Mouse (Mus musculus): ENCODE measurements at regions not wholly inside any gene's neighbourhood (a gene's known extent, or its start where the extent isn't known, plus 50 kb on each side); places are given as distances from the start of the nearest gene placed in this dataset.

DNA sequence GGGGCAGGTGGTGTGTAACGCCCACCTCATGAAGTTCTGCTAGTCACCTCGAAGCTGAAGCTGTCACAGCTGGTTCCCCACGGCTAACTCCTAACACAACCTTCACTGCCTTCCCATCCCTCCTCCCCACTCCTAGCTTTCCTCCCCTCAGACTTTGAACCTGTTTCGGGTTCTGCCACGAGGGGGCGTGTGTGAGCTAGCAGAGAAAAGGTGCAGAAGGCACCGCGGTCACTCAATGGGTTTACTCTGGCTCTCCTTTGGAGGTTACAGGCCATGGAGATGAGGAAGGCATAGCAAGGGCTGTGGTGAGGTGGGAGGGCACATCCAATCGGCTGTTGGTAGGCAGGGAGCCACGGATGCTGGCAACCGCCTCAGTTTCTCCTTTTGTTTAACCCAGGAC, 437.3 kb downstream of the Ptpru start:
- Histone ChIP-seq H3K27ac (replicated peaks; ENCODE audit: low read depth, low read length) (no peak overlapping the region), H3K9me3 (ENCODE audit: control insufficient read depth, low read length) (no peaks in the 10 kb centered on the region), H3K4me3 (replicated peaks; ENCODE audit: low read length) (no peak overlapping the region), H3K4me1 (ENCODE audit: control insufficient read depth, insufficient read depth, low read length) (peaks cover 3% of the 10 kb centered on the region; the same call in 1 of the 2 replicates), H3K4me2 (replicated peaks; ENCODE audit: low read depth, low read length, severe bottlenecking) (no peak overlapping the region), H3K27me3 (ENCODE audit: control insufficient read depth, insufficient read depth, low read length) (no peaks in the 10 kb centered on the region), H3K9ac (ENCODE audit: low read depth, low read length, severe bottlenecking) (no peak overlapping the region), H3K36me3 (ENCODE audit: control insufficient read depth, insufficient read depth, low read length) (no peaks in the 10 kb centered on the region)
- ATAC-seq (ENCODE audit: low FRiP score, low read depth) = no peak
- no peak for TF ChIP-seq POLR2A (IDR thresholded peaks at IDR 0.05; ENCODE audit: borderline replicate concordance, extremely low read depth, insufficient read depth, insufficient read length)
- no peak for DNase-seq (ENCODE audit: low spot score)
- 19% methylated on average over 11 of the region's 11 CpGs for WGBS

DNA sequence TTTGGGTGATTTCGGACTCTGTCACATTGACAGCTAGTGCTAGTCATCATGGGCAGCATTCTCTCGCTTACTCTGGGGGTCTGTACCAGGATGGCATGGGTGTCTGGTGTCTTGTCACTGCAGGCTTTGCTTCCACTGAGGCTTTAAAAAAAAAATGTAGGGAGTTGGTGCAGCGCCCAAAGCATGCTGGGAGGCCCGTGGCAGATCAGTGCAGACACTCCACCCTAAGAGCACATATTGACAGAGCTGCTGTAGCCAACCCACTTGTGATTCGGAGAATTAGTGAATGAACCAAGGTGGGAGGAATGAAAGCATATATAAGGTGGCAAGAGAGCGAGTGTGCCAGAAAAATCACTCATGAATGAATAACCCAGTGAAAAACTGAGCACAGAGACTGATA, 436.8 kb downstream of the Ptpru start:
- Histone ChIP-seq H3K9me3 (ENCODE audit: control insufficient read depth, low read length) (no peaks in the 10 kb centered on the region), H3K4me2 (replicated peaks; ENCODE audit: low read depth, low read length, severe bottlenecking) (no peak overlapping the region), H3K27ac (replicated peaks; ENCODE audit: low read depth, low read length) (no peak overlapping the region), H3K27me3 (ENCODE audit: control insufficient read depth, insufficient read depth, low read length) (no peaks in the 10 kb centered on the region), H3K36me3 (ENCODE audit: control insufficient read depth, insufficient read depth, low read length) (no peaks in the 10 kb centered on the region), H3K4me1 (ENCODE audit: control insufficient read depth, insufficient read depth, low read length) (peaks cover 3% of the 10 kb centered on the region; the same call in 1 of the 2 replicates), H3K4me3 (replicated peaks; ENCODE audit: low read length) (no peak overlapping the region), H3K9ac (ENCODE audit: low read depth, low read length, severe bottlenecking) (no peak overlapping the region)
- WGBS = 90% methylated on average over 6 of the region's 6 CpGs
- no peak for TF ChIP-seq POLR2A (IDR thresholded peaks at IDR 0.05; ENCODE audit: borderline replicate concordance, extremely low read depth, insufficient read depth, insufficient read length)
- ATAC-seq (ENCODE audit: low FRiP score, low read depth) (no peak), DNase-seq (ENCODE audit: low spot score) (no peak)

DNA sequence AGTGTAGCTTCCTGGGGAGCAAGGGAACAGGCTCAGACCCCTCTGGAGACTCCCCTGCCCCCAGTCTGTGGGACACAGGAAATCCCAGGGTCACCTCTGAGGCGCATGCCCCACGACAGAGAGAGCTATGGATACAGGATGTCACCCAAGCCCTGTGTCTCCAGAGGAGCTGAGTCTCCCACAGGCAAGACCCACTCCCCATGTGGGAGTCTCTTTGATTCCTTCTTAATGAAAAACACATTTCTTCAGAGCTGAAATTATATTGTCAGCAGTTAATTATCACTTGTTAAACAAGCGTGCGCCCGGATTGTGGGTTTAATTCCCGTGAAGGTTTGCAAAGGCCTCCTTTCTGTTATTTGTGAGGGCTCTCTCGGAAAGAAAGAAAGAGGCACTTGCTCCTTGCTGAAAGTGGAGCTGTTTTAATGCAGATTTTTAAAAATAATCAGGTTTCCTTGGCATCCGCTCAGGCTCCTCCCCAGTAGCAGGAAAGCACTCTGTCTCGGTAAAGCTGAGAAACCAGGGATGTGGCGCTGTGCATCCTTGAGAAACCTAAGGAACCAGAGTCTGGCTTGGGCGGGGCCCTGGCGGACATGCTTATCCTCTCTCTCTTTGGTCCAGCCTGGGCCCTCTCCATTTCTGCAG, 432.6 kb downstream of the Ptpru start:
- Histone ChIP-seq H3K4me3 (replicated peaks; ENCODE audit: low read length) (no peak overlapping the region), H3K4me1 (ENCODE audit: control insufficient read depth, insufficient read depth, low read length) (peaks cover 12% of the 10 kb centered on the region), H3K27ac (replicated peaks; ENCODE audit: low read depth, low read length) (no peak overlapping the region), H3K9me3 (ENCODE audit: control insufficient read depth, low read length) (no peaks in the 10 kb centered on the region), H3K4me2 (replicated peaks; ENCODE audit: low read depth, low read length, severe bottlenecking) (no peak overlapping the region), H3K27me3 (ENCODE audit: control insufficient read depth, insufficient read depth, low read length) (no peaks in the 10 kb centered on the region), H3K36me3 (ENCODE audit: control insufficient read depth, insufficient read depth, low read length) (no peaks in the 10 kb centered on the region), H3K9ac (ENCODE audit: low read depth, low read length, severe bottlenecking) (no peak overlapping the region)
- no peak for ATAC-seq (ENCODE audit: low FRiP score, low read depth)
- 35% methylated on average over 12 of the region's 12 CpGs for WGBS
- no peak for DNase-seq (ENCODE audit: low spot score)
- TF ChIP-seq POLR2A (IDR thresholded peaks at IDR 0.05; ENCODE audit: borderline replicate concordance, extremely low read depth, insufficient read depth, insufficient read length) = no peak

GRCm38 (mm10) chr4:131407464-131407863, 430.6 kb downstream of the Ptpru start:
- Histone ChIP-seq H3K9ac (ENCODE audit: low read depth, low read length, severe bottlenecking) (no peak overlapping the region), H3K4me2 (replicated peaks; ENCODE audit: low read depth, low read length, severe bottlenecking) (no peak overlapping the region), H3K27me3 (ENCODE audit: control insufficient read depth, insufficient read depth, low read length) (no peaks in the 10 kb centered on the region), H3K4me1 (ENCODE audit: control insufficient read depth, insufficient read depth, low read length) (peaks cover 12% of the 10 kb centered on the region), H3K4me3 (replicated peaks; ENCODE audit: low read length) (no peak overlapping the region), H3K9me3 (ENCODE audit: control insufficient read depth, low read length) (no peaks in the 10 kb centered on the region), H3K36me3 (ENCODE audit: control insufficient read depth, insufficient read depth, low read length) (no peaks in the 10 kb centered on the region), H3K27ac (replicated peaks; ENCODE audit: low read depth, low read length) (no peak overlapping the region)
- ATAC-seq (ENCODE audit: low FRiP score, low read depth) (no peak), DNase-seq (ENCODE audit: low spot score) (peak; percentile 30)
- 8% methylated on average over 3 of the region's 3 CpGs for WGBS
- no peak for TF ChIP-seq POLR2A (IDR thresholded peaks at IDR 0.05; ENCODE audit: borderline replicate concordance, extremely low read depth, insufficient read depth, insufficient read length)

DNA sequence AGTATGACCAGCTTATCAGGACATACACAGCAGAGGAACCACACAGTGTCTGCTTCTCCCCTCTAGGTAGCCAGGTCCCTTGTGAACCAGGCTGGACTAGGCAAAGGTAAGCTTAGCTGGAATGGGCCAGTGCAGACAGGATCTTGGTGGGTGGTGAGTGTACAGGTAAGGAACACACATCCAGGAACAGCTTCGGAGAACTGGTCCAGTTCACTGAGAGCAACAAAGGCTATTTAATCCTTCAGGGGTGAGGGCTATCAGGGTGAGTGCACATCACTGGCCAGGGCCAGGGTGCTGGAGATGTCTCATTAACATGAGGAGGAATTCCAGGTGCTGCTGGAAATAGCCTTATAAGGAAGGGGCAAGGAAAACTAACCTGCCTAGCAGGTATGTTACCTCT, 429.4 kb downstream of the Ptpru start:
- Histone ChIP-seq H3K27me3 (ENCODE audit: control insufficient read depth, insufficient read depth, low read length) (no peaks in the 10 kb centered on the region), H3K9ac (ENCODE audit: low read depth, low read length, severe bottlenecking) (no peak overlapping the region), H3K27ac (replicated peaks; ENCODE audit: low read depth, low read length) (no peak overlapping the region), H3K4me1 (ENCODE audit: control insufficient read depth, insufficient read depth, low read length) (peaks cover 12% of the 10 kb centered on the region), H3K4me3 (replicated peaks; ENCODE audit: low read length) (no peak overlapping the region), H3K4me2 (replicated peaks; ENCODE audit: low read depth, low read length, severe bottlenecking) (no peak overlapping the region), H3K9me3 (ENCODE audit: control insufficient read depth, low read length) (no peaks in the 10 kb centered on the region), H3K36me3 (ENCODE audit: control insufficient read depth, insufficient read depth, low read length) (no peaks in the 10 kb centered on the region)
- DNase-seq (ENCODE audit: low spot score) (no peak), ATAC-seq (ENCODE audit: low FRiP score, low read depth) (no peak)
- 71% methylated on average over 1 of the region's 1 CpGs for WGBS
- no peak for TF ChIP-seq POLR2A (IDR thresholded peaks at IDR 0.05; ENCODE audit: borderline replicate concordance, extremely low read depth, insufficient read depth, insufficient read length)
